Mouse (Mus musculus) embryonic fibroblast, embryonic 13.5 days (primary cell): ENCODE measurements around the gene Ptgs1.

Source experiments
- CTCF ChIP-seq: IDR thresholded peaks from 2 replicates; pipeline ENCODE4 v1.5.1; 2011; ENCODE audit warnings: mild to moderate bottlenecking, control low read depth, low read length, moderate library complexity, borderline replicate concordance; ENCODE audit not compliant: insufficient read depth
- POLR2A ChIP-seq: IDR thresholded peaks from 2 replicates; pipeline ENCODE4 v1.6.1; 2011; ENCODE audit warnings: low read depth, mild to moderate bottlenecking, control low read depth, low read length, moderate library complexity

DNA sequence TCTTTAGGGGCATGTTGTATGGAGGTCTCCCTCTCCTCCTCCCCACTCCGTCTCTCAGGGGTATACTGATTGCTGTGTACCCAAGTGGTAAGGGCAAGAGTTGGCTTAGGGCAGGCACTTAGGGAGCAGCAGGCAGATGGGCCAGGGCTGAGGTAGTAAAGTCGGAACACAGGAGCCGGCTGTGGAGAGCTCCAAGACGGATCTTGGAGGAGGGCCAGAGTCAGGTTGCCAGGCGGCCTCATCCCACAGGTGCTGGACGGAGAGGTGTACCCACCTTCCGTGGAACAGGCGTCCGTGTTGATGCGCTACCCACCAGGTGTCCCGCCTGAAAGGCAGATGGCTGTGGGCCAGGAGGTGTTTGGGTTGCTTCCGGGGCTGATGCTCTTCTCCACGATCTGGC is 12.3 kb downstream of the Ptgs1 start:
- TF ChIP-seq CTCF (no peak), POLR2A (no peak)
